Mouse (Mus musculus) frontal cortex, adult (tissue): ENCODE results near the gene Vmn1r104.
"Not testable (repeated sequence)": the region's sequence is repeated elsewhere in the genome, so short reads cannot be mapped to it uniquely, and the experiment has no call there.

Experiments
- ATAC-seq: cut with Nextera tagmentation; 2 replicates; pipeline ENCODE4 v1.9.2; 2017; ENCODE audit warnings: mild to moderate bottlenecking, moderate library complexity, mixed read lengths; ENCODE audit not compliant: low TSS enrichment

The Vmn1r104 gene

DNA sequence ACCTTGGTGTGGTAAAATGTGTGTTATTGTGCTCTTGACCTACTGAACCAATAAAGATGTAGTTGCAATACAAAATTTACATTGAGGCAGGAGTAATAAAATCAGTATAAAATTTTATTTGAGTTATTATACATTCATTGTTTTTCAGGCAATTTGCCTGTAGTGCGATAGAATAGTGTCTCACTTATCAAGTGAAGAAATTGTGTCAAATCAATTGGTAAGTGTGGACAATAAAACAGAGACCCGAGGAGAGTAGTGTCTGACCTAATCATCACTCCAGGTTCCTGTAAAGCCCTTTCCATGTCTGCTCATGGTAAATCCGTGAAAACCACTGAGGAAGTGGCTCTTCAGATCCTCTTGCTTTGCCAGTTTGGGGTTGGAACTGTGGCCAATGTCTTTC, at the start of gene Vmn1r104:
Vmn1r104 (plus strand) TSS at position 301 of the 400 bp plus-strand sequence.
- not testable (repeated sequence) for ATAC-seq

DNA sequence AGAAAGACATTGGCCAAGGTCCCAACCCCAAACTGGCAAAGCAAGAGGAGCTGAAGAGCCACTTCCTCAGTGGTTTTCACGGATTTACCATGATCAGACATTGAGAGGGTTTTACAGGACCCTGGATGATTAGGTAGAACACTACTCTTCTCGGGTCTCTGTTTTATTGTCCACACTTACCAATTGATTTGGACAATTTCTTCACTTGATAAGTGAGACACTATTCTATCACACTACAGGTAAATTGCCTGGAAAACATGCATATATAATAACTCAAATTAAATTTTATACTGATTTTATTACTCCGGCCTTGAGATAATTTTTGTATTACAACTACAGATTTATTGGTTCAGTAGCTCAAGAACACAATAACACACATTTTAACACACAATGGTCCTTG, 23.2 kb upstream of the Vmn1r104 start, which contains the start of gene Vmn1r103:
Vmn1r103 (minus strand) TSS at position 101 of the 400 bp plus-strand sequence.
- ATAC-seq: not testable (repeated sequence)

DNA sequence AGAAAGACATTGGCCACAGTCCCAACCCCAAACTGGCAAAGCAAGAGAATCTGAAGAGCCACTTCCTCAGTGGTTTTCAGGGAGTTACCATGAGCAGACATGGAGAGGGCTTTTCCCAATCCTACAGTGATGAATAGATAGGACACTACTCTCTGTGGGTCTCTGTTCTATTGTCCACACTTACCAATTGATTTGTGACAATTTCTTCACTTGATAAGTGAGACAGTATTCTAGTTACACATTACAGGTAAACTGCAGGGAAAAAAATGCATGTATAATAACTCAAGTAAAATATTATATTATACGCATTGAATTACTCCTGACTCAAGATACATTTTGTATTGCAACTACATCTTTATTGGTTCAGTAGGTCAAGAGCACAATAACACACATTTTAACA, 12.0 kb downstream of the Vmn1r104 start, which contains the start of gene Gm5726:
Gm5726 (minus strand) TSS at position 101 of the 400 bp plus-strand sequence.
- not testable (repeated sequence) for ATAC-seq

DNA sequence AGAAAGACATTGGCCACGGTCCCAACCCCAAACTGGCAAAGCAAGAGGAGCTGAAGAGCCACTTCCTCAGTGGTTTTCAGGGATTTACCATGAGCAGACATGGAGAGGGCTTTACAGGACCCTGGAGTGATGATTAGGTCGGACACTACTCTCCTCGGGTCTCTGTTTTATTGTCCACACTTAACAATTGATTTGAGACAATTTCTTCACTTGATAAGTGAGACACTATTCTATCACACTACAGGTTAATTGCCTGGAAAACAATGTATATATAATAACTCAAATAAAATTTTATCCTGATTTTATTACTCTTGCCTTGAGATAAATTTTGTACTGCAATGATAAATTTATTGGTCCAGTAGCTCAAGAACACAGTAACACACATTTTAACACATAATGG, 42.5 kb downstream of the Vmn1r104 start, which contains the start of gene Gm4141:
Gm4141 (minus strand) TSS at position 101 of the 400 bp plus-strand sequence.
- ATAC-seq: not testable (repeated sequence)
